Mouse (Mus musculus) MEL (cell line): ENCODE data around the gene Ston2. TPM values are rescaled to one million over a fixed set of nuclear protein-coding genes. Genes with fewer than 3 reads are reported as not detected.

Experiments
- DNase-seq: peaks from one replicate; pipeline ENCODE4 v3.0.0; 2011; ENCODE audit warnings: low read depth, low spot score
- H3K27ac ChIP-seq: 2 replicates; pipeline ENCODE4 v1.5.1; 2012; ENCODE audit warnings: low read depth, mild to moderate bottlenecking, control low read depth, low read length, moderate library complexity; ENCODE audit not compliant: control insufficient read depth
- H3K27me3 ChIP-seq, 2 experiments: fragments of 150-350 bp in 1 of 2; sonication (generic) in 1 of 2; 2 replicates each; pipeline ENCODE4 v1.6.1; 2012; ENCODE audit warnings: low read length in 2 of 2, mild to moderate bottlenecking in 2 of 2, improper control_type of control experiment in 1 of 2, moderate library complexity in 1 of 2; ENCODE audit not compliant: insufficient read depth in 2 of 2, control insufficient read depth in 1 of 2
- H3K36me3 ChIP-seq, 2 experiments: 2 replicates each; pipeline ENCODE4 v1.6.1; 2012 to 2014; ENCODE audit warnings: low read length in 2 of 2, improper control_type of control experiment in 1 of 2, inconsistent platforms in 1 of 2, mild to moderate bottlenecking in 1 of 2; ENCODE audit not compliant: insufficient read depth in 2 of 2, control insufficient read depth in 1 of 2
- H3K4me1 ChIP-seq, 2 experiments: fragments of 150-350 bp in 1 of 2; sonication (generic) in 1 of 2; 2 replicates each; pipeline ENCODE4 v1.6.1; 2012; ENCODE audit warnings: low read length in 2 of 2, improper control_type of control experiment in 1 of 2, mild to moderate bottlenecking in 1 of 2; ENCODE audit not compliant: insufficient read depth in 2 of 2, control insufficient read depth in 1 of 2
- H3K4me3 ChIP-seq, 2 experiments: fragments of 150-350 bp in 1 of 2; sonication (generic) in 1 of 2; 2 replicates each; pipeline ENCODE4 v1.5.1; 2012; ENCODE audit warnings: low read depth in 2 of 2, low read length in 2 of 2, mild to moderate bottlenecking in 2 of 2, moderate library complexity in 2 of 2, control low read depth in 1 of 2, improper control_type of control experiment in 1 of 2; ENCODE audit not compliant: control insufficient read depth in 1 of 2, insufficient read depth in 1 of 2
- H3K79me2 ChIP-seq: 2 replicates; pipeline ENCODE4 v1.6.1; 2012; ENCODE audit warnings: mild to moderate bottlenecking, low read length, moderate library complexity; ENCODE audit not compliant: control insufficient read depth, poor library complexity, insufficient read depth
- H3K9ac ChIP-seq: 2 replicates; pipeline ENCODE4 v1.6.1; 2012; ENCODE audit warnings: low read depth, mild to moderate bottlenecking, control low read depth, low read length, moderate library complexity; ENCODE audit not compliant: control insufficient read depth, poor library complexity, severe bottlenecking
- H3K9me3 ChIP-seq: fragments of 150-350 bp; sonication (generic); replicated peaks from 2 replicates; pipeline ENCODE4 v1.6.1; 2012; ENCODE audit warnings: mild to moderate bottlenecking, low read length, improper control_type of control experiment, moderate library complexity; ENCODE audit not compliant: insufficient read depth
- BHLHE40 ChIP-seq: IDR thresholded peaks from 2 replicates; pipeline ENCODE4 v1.6.1; 2012; ENCODE audit warnings: low read depth, mild to moderate bottlenecking, inconsistent platforms, low read length, improper control_type of control experiment, borderline replicate concordance
- CTCF ChIP-seq, 3 experiments: IDR thresholded peaks in 2 of 3; conservative IDR thresholded peaks in 1 of 3; 2 replicates each; pipeline ENCODE4 v1.5.1; 2011 to 2012; ENCODE audit warnings: low read length in 3 of 3, low read depth in 2 of 3, mild to moderate bottlenecking in 2 of 3, improper control_type of control experiment in 1 of 3, inconsistent platforms in 1 of 3, mixed read lengths in 1 of 3, moderate library complexity in 1 of 3; ENCODE audit not compliant: control insufficient read depth in 1 of 3, insufficient read depth in 1 of 3, poor library complexity in 1 of 3, severe bottlenecking in 1 of 3
- ELF1 ChIP-seq: IDR thresholded peaks from 2 replicates; pipeline ENCODE4 v1.6.1; 2014; ENCODE audit warnings: low read depth, mild to moderate bottlenecking, inconsistent platforms, low read length, improper control_type of control experiment, moderate library complexity
- EP300 ChIP-seq, 2 experiments: IDR thresholded peaks; 2 replicates each; pipeline ENCODE4 v1.6.1; 2011; ENCODE audit warnings: improper control_type of control experiment in 2 of 2, low read length in 2 of 2, low read depth in 1 of 2, mild to moderate bottlenecking in 1 of 2
- ETS1 ChIP-seq: IDR thresholded peaks from 2 replicates; pipeline ENCODE4 v1.6.1; 2012; ENCODE audit warnings: low read depth, mild to moderate bottlenecking, inconsistent platforms, low read length, improper control_type of control experiment, moderate library complexity
- GATA1 ChIP-seq: IDR thresholded peaks from 2 replicates; pipeline ENCODE4 v1.6.1; 2011; ENCODE audit warnings: low read depth, low read length, improper control_type of control experiment
- HCFC1 ChIP-seq: IDR thresholded peaks from 2 replicates; pipeline ENCODE4 v1.6.1; 2012; ENCODE audit warnings: low read depth, mild to moderate bottlenecking, inconsistent platforms, low read length, improper control_type of control experiment, moderate library complexity
- KAT2A ChIP-seq: conservative IDR thresholded peaks from 2 replicates; pipeline ENCODE4 v1.6.1; 2012; ENCODE audit warnings: low read depth, low read length, improper control_type of control experiment, inconsistent platforms
- MAX ChIP-seq: IDR thresholded peaks from 2 replicates; pipeline ENCODE4 v1.6.1; 2011; ENCODE audit warnings: low read length, improper control_type of control experiment
- MXI1 ChIP-seq: IDR thresholded peaks from 2 replicates; pipeline ENCODE4 v1.6.1; 2011; ENCODE audit warnings: mild to moderate bottlenecking, low read depth, low read length, improper control_type of control experiment
- MYB ChIP-seq: IDR thresholded peaks from 2 replicates; pipeline ENCODE4 v1.6.1; 2011; ENCODE audit warnings: mild to moderate bottlenecking, low read depth, low read length, improper control_type of control experiment
- MYC ChIP-seq: IDR thresholded peaks from 2 replicates; pipeline ENCODE4 v1.6.1; 2011; ENCODE audit warnings: low read depth, mild to moderate bottlenecking, low read length, improper control_type of control experiment, moderate library complexity
- NELFE ChIP-seq: IDR thresholded peaks from 2 replicates; pipeline ENCODE4 v1.6.1; 2011; ENCODE audit warnings: low read depth, low read length, improper control_type of control experiment
- POLR2AphosphoS5 ChIP-seq: IDR thresholded peaks from 2 replicates; pipeline ENCODE4 v1.6.1; 2012; ENCODE audit warnings: low read depth, borderline replicate concordance, mild to moderate bottlenecking, inconsistent platforms, low read length, moderate library complexity, mixed read lengths
- SIN3A ChIP-seq: IDR thresholded peaks from 2 replicates; pipeline ENCODE4 v1.6.1; 2012; ENCODE audit warnings: low read length, improper control_type of control experiment, inconsistent platforms
- TAL1 ChIP-seq: IDR thresholded peaks from 2 replicates; pipeline ENCODE4 v1.6.1; 2012; ENCODE audit warnings: mild to moderate bottlenecking, inconsistent platforms, low read length, moderate library complexity, mixed read lengths
- TCF12 ChIP-seq: IDR thresholded peaks from 2 replicates; pipeline ENCODE4 v1.6.1; 2014; ENCODE audit warnings: low read depth, mild to moderate bottlenecking, inconsistent platforms, low read length, improper control_type of control experiment, moderate library complexity
- USF2 ChIP-seq, 2 experiments: IDR thresholded peaks; 2 replicates each; pipeline ENCODE4 v1.6.1; 2011 to 2012; ENCODE audit warnings: improper control_type of control experiment in 2 of 2, low read length in 2 of 2, borderline replicate concordance in 1 of 2, inconsistent platforms in 1 of 2, low read depth in 1 of 2, mild to moderate bottlenecking in 1 of 2; ENCODE audit not compliant: insufficient read depth in 1 of 2
- ZC3H11A ChIP-seq: IDR thresholded peaks from 2 replicates; pipeline ENCODE4 v1.6.1; 2012; ENCODE audit warnings: low read depth, mild to moderate bottlenecking, inconsistent platforms, low read length, improper control_type of control experiment
- ZKSCAN1 ChIP-seq: IDR thresholded peaks from 2 replicates; pipeline ENCODE4 v1.6.1; 2012; ENCODE audit warnings: low read depth, mild to moderate bottlenecking, inconsistent platforms, low read length, improper control_type of control experiment, moderate library complexity
- ZNF384 ChIP-seq: IDR thresholded peaks from 2 replicates; pipeline ENCODE4 v1.6.1; 2012; ENCODE audit warnings: low read depth, mild to moderate bottlenecking, inconsistent platforms, low read length, improper control_type of control experiment
- polyA plus RNA-seq, 2 experiments: library from polyadenylated mRNA; stranded (reverse) in 1 of 2; unstranded in 1 of 2; fragments of >175 nt in 1 of 2; fragments of >200 nt in 1 of 2; gene quantifications; 2 replicates each; pipeline versions ENCODE4 v1.2.1 to v1.2.4; 2012; ENCODE audit warnings: low replicate concordance in 2 of 2, low read depth in 1 of 2; ENCODE audit not compliant: insufficient read length in 2 of 2, insufficient read depth in 1 of 2, missing spikeins in 1 of 2
- total RNA-seq: library from RNA; depleted of rRNA; stranded (reverse); fragments of 300-350 nt; gene quantifications from 2 replicates; pipeline ENCODE4 v1.2.3, GENCODE M21; 2012

Gene Ston2
- total and polyA plus RNA-seq, 3 experiments: not detected

DNA sequence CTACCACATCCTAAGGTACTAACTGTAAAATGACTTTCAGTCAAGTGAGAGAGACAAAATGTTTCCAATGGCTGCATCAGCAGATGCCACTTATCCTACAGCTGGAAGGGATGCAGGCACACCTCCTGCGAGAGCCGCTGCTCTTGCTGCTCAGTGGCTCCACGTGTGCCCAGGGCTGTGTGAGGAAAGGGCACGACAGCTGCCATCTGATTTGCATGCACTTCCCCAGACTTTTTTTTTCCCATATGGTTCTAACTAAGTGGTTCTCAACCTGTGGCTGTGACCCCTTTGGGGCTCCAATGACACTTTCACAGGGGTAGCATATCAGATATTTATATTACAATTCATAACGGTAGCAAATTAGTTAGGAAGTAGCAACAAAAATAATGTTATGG is 45.7 kb upstream of the Ston2 start:
- Histone ChIP-seq H3K9me3 (no peaks in the 10 kb centered on the region), H3K27me3 (no peaks in the 10 kb centered on the region), H3K4me1 (no peaks in the 10 kb centered on the region), H3K27ac (no peak overlapping the region), H3K36me3 (peaks cover 0 to 14% of the 10 kb centered on the region in 2 experiments; a peak in 2 of 4 replicates), H3K4me3 (no peak overlapping the region), H3K9ac (no peak overlapping the region), H3K79me2 (no peaks in the 10 kb centered on the region)
- no peak for TF ChIP-seq SIN3A
- TF ChIP-seq MXI1: no peak
- no peak for TF ChIP-seq CTCF (IDR thresholded peaks at IDR 0.05 in 2 of 3, conservative IDR thresholded peaks at IDR 0.05 in 1 of 3; ENCODE audit: control insufficient read depth in 1 of 3, insufficient read depth in 1 of 3, low read depth in 2 of 3, low read length in 3 of 3, poor library complexity in 1 of 3, severe bottlenecking in 1 of 3)
- no peak for TF ChIP-seq ZC3H11A
- no peak for TF ChIP-seq ELF1
- TF ChIP-seq POLR2AphosphoS5: no peak
- no peak for TF ChIP-seq ZKSCAN1
- TF ChIP-seq MYC: no peak
- TF ChIP-seq BHLHE40: no peak
- no peak for TF ChIP-seq ZNF384
- TF ChIP-seq GATA1: no peak
- TF ChIP-seq EP300 (IDR thresholded peaks at IDR 0.05; ENCODE audit: low read depth in 1 of 2, low read length in 2 of 2): no peak
- no peak for TF ChIP-seq ETS1
- TF ChIP-seq MYB: no peak
- TF ChIP-seq KAT2A: no peak
- no peak for TF ChIP-seq HCFC1
- no peak for TF ChIP-seq TCF12
- TF ChIP-seq NELFE: no peak
- no peak for TF ChIP-seq TAL1
- no peak for TF ChIP-seq USF2 (IDR thresholded peaks at IDR 0.05; ENCODE audit: borderline replicate concordance in 1 of 2, insufficient read depth in 1 of 2, low read depth in 1 of 2, low read length in 2 of 2)
- DNase-seq: no peak

DNA sequence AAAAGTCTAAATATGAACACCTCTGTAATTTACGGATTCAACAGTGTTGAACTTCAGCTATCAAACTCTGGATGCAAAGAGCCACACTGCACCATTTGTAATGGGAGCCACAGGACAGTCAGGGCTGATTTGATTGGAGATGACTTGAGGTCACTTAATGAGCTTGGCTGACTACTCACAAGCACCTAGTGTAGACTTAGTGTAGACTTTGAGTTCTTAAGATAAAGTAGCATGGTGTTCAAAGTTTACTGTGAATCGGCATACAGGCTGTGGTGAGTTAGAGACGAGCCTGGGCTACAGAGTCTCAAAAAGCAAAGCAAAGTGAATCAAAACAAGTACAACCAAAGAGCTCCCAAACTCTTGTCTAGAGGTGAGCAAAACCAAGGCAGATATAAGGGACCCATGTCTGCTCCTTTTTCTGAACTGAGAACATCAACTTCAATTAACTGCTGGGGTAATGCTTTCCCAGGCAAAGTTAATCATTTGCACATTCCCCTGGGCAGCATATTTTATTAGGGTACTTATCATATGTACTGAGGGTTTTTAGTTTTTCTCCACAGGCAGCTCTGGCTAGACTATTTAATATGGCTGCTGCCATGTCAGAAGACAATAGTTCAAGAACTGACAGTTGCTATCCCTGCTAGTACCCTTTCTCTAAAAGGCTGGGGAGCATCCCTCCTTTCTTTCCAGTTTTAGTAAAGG is 45.2 kb upstream of the Ston2 start:
- Histone ChIP-seq H3K4me1 (no peaks in the 10 kb centered on the region), H3K79me2 (no peaks in the 10 kb centered on the region), H3K36me3 (peaks cover 0 to 13% of the 10 kb centered on the region in 2 experiments; a peak in 2 of 4 replicates), H3K4me3 (no peak overlapping the region), H3K9ac (no peak overlapping the region), H3K27me3 (no peaks in the 10 kb centered on the region)
- no peak for TF ChIP-seq SIN3A
- no peak for TF ChIP-seq TCF12
- TF ChIP-seq TAL1: no peak
- TF ChIP-seq HCFC1: no peak
- TF ChIP-seq GATA1: no peak
- TF ChIP-seq MAX: no peak
- TF ChIP-seq, all 39 proteins: peak for 0
- no peak overlapping the region for H3K27ac ChIP-seq
- H3K9me3 ChIP-seq: no peaks in the 10 kb centered on the region
- no peak for DNase-seq
